Mouse (Mus musculus) liver, embryonic 14.5 days (tissue): Measurements from ENCODE around the gene Efcc1.

ENCODE experiments used
- CTCF ChIP-seq: IDR thresholded peaks from 2 replicates; pipeline ENCODE4 v1.5.1; 2016; ENCODE audit warnings: antibody characterized with exemption, low read depth, control low read depth
- EP300 ChIP-seq: IDR thresholded peaks from 2 replicates; pipeline ENCODE4 v1.6.1; 2016; ENCODE audit warnings: antibody characterized with exemption, low read depth

DNA sequence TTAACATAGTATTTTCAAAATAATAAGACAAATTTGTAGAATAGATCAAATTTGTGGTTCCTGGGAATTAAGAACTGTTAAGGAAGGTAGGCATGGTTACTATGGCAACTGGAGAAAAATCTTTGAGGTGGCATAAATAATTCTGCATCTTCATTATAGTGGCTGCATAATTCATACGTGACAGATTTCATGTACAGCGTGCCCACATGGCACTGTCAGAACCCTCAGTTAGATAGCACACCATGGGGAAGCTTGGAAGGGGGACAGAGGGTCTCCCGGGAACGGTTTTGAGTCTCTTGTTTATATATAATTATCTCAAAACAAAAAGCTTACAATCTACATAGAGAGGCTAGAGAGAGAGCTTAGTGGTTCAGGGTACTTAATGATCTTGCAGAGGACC lies 34.1 kb upstream of the Efcc1 start:
- no peak for TF ChIP-seq EP300
- TF ChIP-seq CTCF: no peak
